25 mouse cellular contexts compared by ENCODE assay signal in genomic region chr17:34329807-34330206, GRCm38 (mm10). TPM values are rescaled to one million over a fixed set of nuclear protein-coding genes. Genes with fewer than 3 reads are reported as not detected.
DNase-seq lines count a peak whose midpoint lies in the region; ATAC-seq lines count a peak whose summit lies in the region.
"Had no signal": no experiment of that assay in that cellular context is flagged by ENCODE, and none has a peak within 500 bp of the region (broad histone marks: within the 10 kb centered on the region; RNA-seq: fewer than 3 reads in every experiment).

No protein-coding gene starts in this region.

- peak; percentile 6 for DNase-seq in embryo, embryonic 11 days
- no peak for DNase-seq in embryo, embryonic 10 days (ENCODE audit: low spot score)
- peak; percentile 69 to 74 for DNase-seq in B cell, adult 2 months
- peak; percentile 50 for DNase-seq in naive thymus-derived CD4-positive, alpha-beta T cell, adult 2 months (ENCODE audit: low read depth)
- DNase-seq in heart, adult 9 months (ENCODE audit: low spot score in 2 of 2) = no peak
- no peak for DNase-seq in gastrocnemius, adult 8-10 months (ENCODE audit: low spot score in 2 of 2)
- DNase-seq: adrenal gland, postnatal 10 days; cerebellum, adult 9-10 months; kidney, adult 2 months; kidney, postnatal 25 days; left cerebral cortex, postnatal 4 days; liver; retina, postnatal 1 day; right cerebral cortex, postnatal 4 days had no signal

- H3K27ac ChIP-seq in kidney, embryonic 16.5 days (ENCODE audit: low read length) = no peak overlapping the region
- H3K27ac ChIP-seq: forebrain, embryonic 15.5 days; heart, embryonic 15.5 days had no signal

- 0 out of 2 replicates have a peak, but pooled peaks cover 4% of the 10 kb centered on the region for H3K4me1 ChIP-seq in kidney, embryonic 16.5 days (ENCODE audit: insufficient read depth, low read length)
- H3K4me1 ChIP-seq: forebrain, embryonic 15.5 days; heart, embryonic 15.5 days had no signal

- no peaks in the 10 kb centered on the region for H3K27me3 ChIP-seq in kidney, embryonic 16.5 days (ENCODE audit: insufficient read depth, low read length)
- H3K27me3 ChIP-seq: forebrain, embryonic 15.5 days had no signal

- H3K9me3 ChIP-seq in kidney, embryonic 16.5 days (ENCODE audit: low read length) = no peaks in the 10 kb centered on the region
- H3K9me3 ChIP-seq: forebrain, embryonic 15.5 days; heart, embryonic 15.5 days had no signal

- H3K4me2 ChIP-seq in kidney, embryonic 16.5 days (replicated peaks; ENCODE audit: low read depth, low read length) = no peak overlapping the region
- H3K4me2 ChIP-seq: forebrain, embryonic 15.5 days; heart, embryonic 15.5 days had no signal

- H3K4me3 ChIP-seq in kidney, embryonic 16.5 days (ENCODE audit: low read length) = no peak overlapping the region
- H3K4me3 ChIP-seq: forebrain, embryonic 15.5 days; heart, embryonic 15.5 days had no signal

- no peaks in the 10 kb centered on the region for H3K36me3 ChIP-seq in kidney, embryonic 16.5 days (ENCODE audit: insufficient read depth, low read length)
- H3K36me3 ChIP-seq: forebrain, embryonic 15.5 days; heart, embryonic 15.5 days had no signal

- WGBS in kidney, embryonic 16.5 days = 57% methylated on average over 2 of the region's 2 CpGs

- ATAC-seq in common myeloid progenitor, adult 5-6 weeks (replicated peaks; ENCODE audit: low read depth, poor library complexity, severe bottlenecking) = peak; percentile 88
- no peak for ATAC-seq in kidney, embryonic 16.5 days (ENCODE audit: low FRiP score, low TSS enrichment)
- ATAC-seq: forebrain, embryonic 15.5 days; lung, postnatal 0 days; midbrain, embryonic 16.5 days had no signal

- H3K9ac ChIP-seq in kidney, embryonic 16.5 days (replicated peaks; ENCODE audit: low read length) = no peak overlapping the region
- H3K9ac ChIP-seq: forebrain, embryonic 15.5 days; heart, embryonic 15.5 days had no signal

RNA-seq across cellular contexts. Expression of gene H2-Eb2, which starts 4.3 kb away (rescaled TPM):
- not detected in 2 replicates for total RNA-seq in common myeloid progenitor, adult 5-6 weeks (2017)
- 0.04 TPM in 1 of 2 replicates, not detected in the other for polyA plus RNA-seq in kidney, embryonic 16.5 days (2015; fragmentation: Nextera tagmentation; extraction: Ambion mirVana)
- total RNA-seq in gastrocnemius, adult 8-10 months (2022) = not detected
- total RNA-seq: hematopoietic stem cell, adult 5-6 weeks; left cerebral cortex, adult 18-20 months; left cerebral cortex, postnatal 4 days had no signal
- polyA plus RNA-seq: embryonic facial prominence, embryonic 14.5 days; heart, embryonic 15.5 days; liver, embryonic 16.5 days; lung, postnatal 0 days; stomach, embryonic 14.5 days had no signal

RNA-seq across cellular contexts. Expression of gene H2-Eb1, which starts 24.1 kb away (rescaled TPM):
- 17.3 and 17.9 TPM in 2 replicates for total RNA-seq in common myeloid progenitor, adult 5-6 weeks (2017)
- polyA plus RNA-seq in kidney, embryonic 16.5 days (2015; fragmentation: Nextera tagmentation; extraction: Ambion mirVana) = 7.8 and 8.4 TPM in 2 replicates
- total RNA-seq in gastrocnemius, adult 8-10 months (2022) = 1 to 10 TPM; 2.6 to 6.3 (median 3.7) TPM

RNA-seq across cellular contexts. Expression of gene Btnl2, which starts 24.8 kb away (rescaled TPM):
- total RNA-seq in common myeloid progenitor, adult 5-6 weeks (2017) = not detected in 2 replicates
- polyA plus RNA-seq in kidney, embryonic 16.5 days (2015; fragmentation: Nextera tagmentation; extraction: Ambion mirVana) = not detected in 2 replicates
- under 1 TPM in 2 of 4 experiments, not detected in 2; 0.35 to 0.47 TPM for total RNA-seq in gastrocnemius, adult 8-10 months (2022)
- total RNA-seq: hematopoietic stem cell, adult 5-6 weeks had no signal
- polyA plus RNA-seq: embryonic facial prominence, embryonic 14.5 days; heart, embryonic 15.5 days; lung, postnatal 0 days had no signal

RNA-seq across cellular contexts. Expression of gene H2-Aa, which starts 42.2 kb away (rescaled TPM):
- total RNA-seq in common myeloid progenitor, adult 5-6 weeks (2017) = 17.1 and 26.2 TPM in 2 replicates
- 2.6 and 3.3 TPM in 2 replicates for polyA plus RNA-seq in kidney, embryonic 16.5 days (2015; fragmentation: Nextera tagmentation; extraction: Ambion mirVana)
- total RNA-seq in gastrocnemius, adult 8-10 months (2022) = 1 to 10 TPM; 3.1 to 4.1 (median 3.5) TPM
- polyA plus RNA-seq: forebrain, embryonic 15.5 days; midbrain, embryonic 16.5 days had no signal

RNA-seq across cellular contexts. Expression of gene Btnl1, which starts 47.1 kb away (rescaled TPM):
- total RNA-seq in common myeloid progenitor, adult 5-6 weeks (2017) = not detected in 2 replicates
- polyA plus RNA-seq in kidney, embryonic 16.5 days (2015; fragmentation: Nextera tagmentation; extraction: Ambion mirVana) = not detected in 2 replicates
- total RNA-seq in gastrocnemius, adult 8-10 months (2022) = not detected
- total RNA-seq: adrenal gland, postnatal 10 days; hematopoietic stem cell, adult 5-6 weeks; left cerebral cortex, adult 18-20 months; left cerebral cortex, postnatal 4 days had no signal
- polyA plus RNA-seq: embryonic facial prominence, embryonic 14.5 days; forebrain, embryonic 15.5 days; heart, embryonic 15.5 days; kidney, adult 2 months; lung, postnatal 0 days; midbrain, embryonic 16.5 days; stomach, embryonic 14.5 days had no signal

Comparison
In these comparisons a context has a peak if more than half of its experiments do, and no peak if none do; other contexts are left out.
1. DNase-seq: peak in embryo, embryonic 11 days (single experiment), B cell, adult 2 months (2 of 2) and naive thymus-derived CD4-positive, alpha-beta T cell, adult 2 months (single experiment); none in embryo, embryonic 10 days (single experiment), heart, adult 9 months (0 of 2) and gastrocnemius, adult 8-10 months (0 of 2).